Mouse (Mus musculus) ES-E14 (cell line): Measurements from ENCODE around the gene Psmb8. TPM values are rescaled to one million over a fixed set of nuclear protein-coding genes. Genes with fewer than 3 reads are reported as not detected.
A peak's percentile ranks its signal among the peaks of the same experiment; 100 is the strongest.

ENCODE experiments used
- DNase-seq: peaks from one replicate; pipeline ENCODE4 v3.0.0-alpha.2; 2013; ENCODE audit warnings: low read depth, low spot score
- H3K27ac ChIP-seq: 2 replicates; pipeline ENCODE4 v1.5.1; 2012; ENCODE audit warnings: low read depth, mild to moderate bottlenecking, low read length, moderate library complexity, mixed read lengths; ENCODE audit not compliant: poor library complexity, insufficient read depth, severe bottlenecking
- H3K36me3 ChIP-seq: 2 replicates; pipeline ENCODE4 v1.6.1; 2012; ENCODE audit warnings: mild to moderate bottlenecking, low read length, moderate library complexity, mixed read lengths; ENCODE audit not compliant: control insufficient read depth, poor library complexity, insufficient read depth, severe bottlenecking
- H3K4me1 ChIP-seq, 2 experiments: fragments of 150-350 bp in 1 of 2; sonication (generic) in 1 of 2; 2 replicates each; pipeline ENCODE4 v1.6.1; 2012; ENCODE audit warnings: low read length in 2 of 2, mild to moderate bottlenecking in 1 of 2, mixed read lengths in 1 of 2; ENCODE audit not compliant: control insufficient read depth in 2 of 2, insufficient read depth in 2 of 2, poor library complexity in 1 of 2
- H3K4me3 ChIP-seq, 2 experiments: fragments of 150-350 bp in 1 of 2; sonication (generic) in 1 of 2; 2 replicates each; pipeline ENCODE4 v1.5.1; 2012; ENCODE audit warnings: low read length in 2 of 2, low read depth in 1 of 2, mild to moderate bottlenecking in 1 of 2, mixed read lengths in 1 of 2; ENCODE audit not compliant: insufficient read depth in 1 of 2, poor library complexity in 1 of 2, severe bottlenecking in 1 of 2
- H3K9ac ChIP-seq: 2 replicates; pipeline ENCODE4 v1.6.1; 2012; ENCODE audit warnings: low read depth, mild to moderate bottlenecking, low read length, mixed read lengths; ENCODE audit not compliant: poor library complexity, insufficient read depth, severe bottlenecking
- H3K9me3 ChIP-seq: fragments of 150-350 bp; sonication (generic); 2 replicates; pipeline ENCODE4 v1.6.1; 2012; ENCODE audit warnings: low read depth, mild to moderate bottlenecking, low read length; ENCODE audit not compliant: control insufficient read depth, insufficient read depth
- CHD2 ChIP-seq: IDR thresholded peaks from 2 replicates; pipeline ENCODE4 v1.6.1; 2014; ENCODE audit warnings: mild to moderate bottlenecking, low read depth, low read length, inconsistent platforms
- HCFC1 ChIP-seq: IDR thresholded peaks from 2 replicates; pipeline ENCODE4 v1.6.1; 2012; ENCODE audit warnings: low read length, inconsistent platforms, borderline replicate concordance; ENCODE audit not compliant: insufficient read depth
- MAFK ChIP-seq: IDR thresholded peaks from 2 replicates; pipeline ENCODE4 v1.6.1; 2014; ENCODE audit warnings: mild to moderate bottlenecking, low read depth, low read length, inconsistent platforms; ENCODE audit not compliant: insufficient read depth
- ZC3H11A ChIP-seq: IDR thresholded peaks from 2 replicates; pipeline ENCODE4 v1.6.1; 2012; ENCODE audit warnings: low read depth, mild to moderate bottlenecking, inconsistent platforms, low read length, borderline replicate concordance
- ZNF384 ChIP-seq: IDR thresholded peaks from 2 replicates; pipeline ENCODE4 v1.6.1; 2012; ENCODE audit warnings: low read depth, low read length, inconsistent platforms
- in situ Hi-C, 2 experiments: fragments of 600-800 bp; cut with MboI; formaldehyde crosslinking; loops; one replicate each; pipeline ENCODE4 v1.15.1; 2025; ENCODE audit warnings: low sequenced_read_pairs in 2 of 2, inconsistent platforms in 1 of 2; ENCODE audit not compliant: unreplicated experiment in 2 of 2
- total RNA-seq: library from RNA; depleted of rRNA; stranded (reverse); fragments of 300-350 nt; gene quantifications from 2 replicates; pipeline ENCODE4 v1.2.3, GENCODE M21; 2012

Psmb8 gene
- total RNA-seq, 1 experiment, result 7.4 TPM

DNA sequence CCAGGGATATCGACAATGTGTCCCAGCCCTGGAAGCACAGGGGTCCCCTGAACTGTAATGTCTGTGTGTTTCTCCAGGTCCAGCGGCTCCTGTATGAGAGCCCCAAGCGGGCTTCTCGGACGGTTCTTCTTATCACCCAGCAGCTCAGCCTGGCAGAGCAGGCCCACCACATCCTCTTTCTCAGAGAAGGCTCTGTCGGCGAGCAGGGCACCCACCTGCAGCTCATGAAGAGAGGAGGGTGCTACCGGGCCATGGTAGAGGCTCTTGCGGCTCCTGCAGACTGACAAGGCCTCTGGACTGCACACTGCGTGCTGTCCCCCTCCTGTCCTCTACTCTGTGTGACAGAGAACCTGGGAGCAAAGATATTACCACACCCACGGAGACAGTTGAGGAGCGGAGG lies 1.0 kb upstream of the Psmb8 start:
- no peaks in the 10 kb centered on the region for H3K9me3 ChIP-seq
- peaks cover 0 to 11% of the 10 kb centered on the region in 2 experiments; a peak in 1 of 4 replicates for H3K4me1 ChIP-seq
- DNase-seq, result no peak
- in situ Hi-C loops, result no loop called here
- peak overlapping the region in 1 of 2 experiments; percentile 37; a peak in 1 of 4 replicates for H3K4me3 ChIP-seq
- TF ChIP-seq ZNF384 (no peak), CHD2 (no peak), ZC3H11A (no peak), MAFK (no peak), HCFC1 (no peak)
- H3K9ac ChIP-seq, result no peak overlapping the region
- H3K36me3 ChIP-seq, result no peaks in the 10 kb centered on the region
- H3K27ac ChIP-seq, result no peak overlapping the region

- Histone ChIP-seq H3K36me3 (no peaks in the 10 kb centered on the region), H3K4me3 (peak overlapping the region; percentile 54 to 58), H3K4me1 (peaks cover 0 to 8% of the 10 kb centered on the region in 2 experiments; a peak in 1 of 4 replicates), H3K27ac (no peak overlapping the region), H3K9ac (peak overlapping the region; percentile 62; the same call in 1 of the 2 replicates), H3K9me3 (no peaks in the 10 kb centered on the region)
- DNase-seq, result no peak
- TF ChIP-seq ZC3H11A, result no peak
- TF ChIP-seq ZNF384, result no peak
- no peak for TF ChIP-seq CHD2
- TF ChIP-seq MAFK, result no peak
- TF ChIP-seq HCFC1, result no peak
- in situ Hi-C loops, result no loop called here
Measured at GRCm38 (mm10) chr17:34197904-34198520, 491 bp downstream of the Psmb8 start.

DNA sequence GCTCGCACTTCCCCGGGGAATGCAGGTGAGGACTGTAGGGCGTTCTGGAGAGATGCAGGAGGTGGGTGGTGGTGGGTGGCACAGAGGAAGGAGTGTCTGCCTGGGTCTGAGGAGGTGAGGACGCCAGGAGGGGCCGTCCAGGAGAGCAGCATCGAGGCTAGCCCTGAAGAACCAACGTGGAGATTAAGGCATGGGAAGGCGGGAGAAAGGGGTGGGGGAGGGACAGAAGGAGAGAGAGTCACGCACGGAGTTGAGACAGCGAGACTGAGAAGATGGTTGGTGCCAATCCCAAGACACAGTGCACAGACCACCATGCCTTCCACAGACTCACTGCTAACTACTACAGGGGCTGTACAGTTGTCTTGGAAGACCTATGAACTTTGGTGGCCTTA lies 996 bp downstream of the Psmb8 start:
- H3K36me3 ChIP-seq, result no peaks in the 10 kb centered on the region
- in situ Hi-C loops, result no loop called here
- no peak for TF ChIP-seq MAFK
- no peak for TF ChIP-seq ZC3H11A
- TF ChIP-seq CHD2, result no peak
- no peak for TF ChIP-seq HCFC1
- TF ChIP-seq ZNF384, result no peak
- H3K27ac ChIP-seq, result no peak overlapping the region
- peaks cover 0 to 6% of the 10 kb centered on the region in 2 experiments; a peak in 1 of 4 replicates for H3K4me1 ChIP-seq
- H3K9ac ChIP-seq, result peak overlapping the region; percentile 62; the same call in 1 of the 2 replicates
- DNase-seq, result no peak
- peak overlapping the region; percentile 54 to 58; a peak in 3 of 4 replicates for H3K4me3 ChIP-seq
- H3K9me3 ChIP-seq, result no peaks in the 10 kb centered on the region

- in situ Hi-C loops, result no loop called here
- Histone ChIP-seq H3K27ac (no peak overlapping the region), H3K4me3 (no peak overlapping the region), H3K9me3 (no peaks in the 10 kb centered on the region), H3K4me1 (peaks cover 0 to 8% of the 10 kb centered on the region in 2 experiments; a peak in 1 of 4 replicates), H3K36me3 (no peaks in the 10 kb centered on the region), H3K9ac (no peak overlapping the region)
- no peak for DNase-seq
- no peak for TF ChIP-seq ZC3H11A
- no peak for TF ChIP-seq ZNF384
- TF ChIP-seq CHD2, result no peak
- TF ChIP-seq HCFC1, result no peak
- no peak for TF ChIP-seq MAFK
Measured at GRCm38 (mm10) chr17:34199050-34199619, 1.6 kb downstream of the Psmb8 start.
